Mouse (Mus musculus): ENCODE results near the gene BC004004. TPM values are rescaled to one million over a fixed set of nuclear protein-coding genes. Genes with fewer than 3 reads are reported as not detected.
"Not testable (repeated sequence)": the region's sequence is repeated elsewhere in the genome, so short reads cannot be mapped to it uniquely, and the experiment has no call there.

BC004004 gene
- polyA plus RNA-seq, 1 experiment from 2014 or later: 116 TPM

DNA sequence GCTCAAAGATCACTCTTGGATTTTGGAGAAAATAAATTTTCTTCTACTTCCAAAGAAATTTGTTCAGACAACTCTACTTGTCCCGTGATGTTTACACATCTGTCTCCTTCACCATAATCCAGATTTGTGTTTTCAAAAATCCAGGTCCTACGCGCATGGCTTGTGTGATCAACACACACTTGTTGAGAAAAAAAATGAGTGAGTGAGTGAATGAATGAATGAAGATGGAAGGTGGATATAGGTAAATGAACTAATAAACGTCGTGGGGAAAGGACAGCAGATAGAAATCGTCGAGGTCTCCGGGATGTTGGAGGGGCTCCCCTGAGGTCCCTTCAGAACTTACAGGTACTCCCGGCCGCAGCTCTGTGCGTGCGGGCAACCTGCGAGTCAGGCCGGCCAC is 5.2 kb upstream of the BC004004 start:
- H3K9me3 ChIP-seq (ENCODE audit: control insufficient read depth): no peaks in the 10 kb centered on the region
- TF ChIP-seq CTCF (IDR thresholded peaks at IDR 0.05; ENCODE audit: low read depth): no peak
- H3K4me3 ChIP-seq (ENCODE audit: low read depth, low read length): peak overlapping the region; percentile 89
- no peak for ATAC-seq
- peak overlapping the region; percentile 87 for H3K4me2 ChIP-seq (replicated peaks; ENCODE audit: low read depth)
- peaks cover 11% of the 10 kb centered on the region; the same call in 1 of the 2 replicates for H3K36me3 ChIP-seq (ENCODE audit: control insufficient read depth, insufficient read depth)
- peaks cover 3% of the 10 kb centered on the region; the same call in 1 of the 2 replicates for H3K4me1 ChIP-seq (replicated peaks; ENCODE audit: control insufficient read depth, insufficient read depth, low read length)
- H3K27me3 ChIP-seq (replicated peaks; ENCODE audit: control insufficient read depth, insufficient read depth, low read length): no peaks in the 10 kb centered on the region
- peak overlapping the region; percentile 91 for H3K27ac ChIP-seq (ENCODE audit: low read depth, low read length)
- H3K9ac ChIP-seq (ENCODE audit: low read depth, low read length): peak overlapping the region; percentile 70
- WGBS: 0% methylated on average over 14 of the region's 14 CpGs

- H3K9me3 ChIP-seq (ENCODE audit: control insufficient read depth): no peaks in the 10 kb centered on the region
- no peaks in the 10 kb centered on the region for H3K27me3 ChIP-seq (replicated peaks; ENCODE audit: control insufficient read depth, insufficient read depth, low read length)
- ATAC-seq: peak; percentile 58
- peak within 1 kb of the TSS; percentile 89 for H3K4me3 ChIP-seq (ENCODE audit: low read depth, low read length)
- 6% methylated on average over 38 of the region's 38 CpGs for WGBS
- peak within 1 kb of the TSS; percentile 91 for H3K27ac ChIP-seq (ENCODE audit: low read depth, low read length)
- peak within 1 kb of the TSS; percentile 87 for H3K4me2 ChIP-seq (replicated peaks; ENCODE audit: low read depth)
- H3K4me1 ChIP-seq (replicated peaks; ENCODE audit: control insufficient read depth, insufficient read depth, low read length): peaks cover 3% of the 10 kb centered on the region; the same call in 1 of the 2 replicates
- no peak for TF ChIP-seq CTCF (IDR thresholded peaks at IDR 0.05; ENCODE audit: low read depth)
- peak within 1 kb of the TSS; percentile 70 for H3K9ac ChIP-seq (ENCODE audit: low read depth, low read length)
- H3K36me3 ChIP-seq (ENCODE audit: control insufficient read depth, insufficient read depth): peaks cover 9% of the 10 kb centered on the region; the same call in 1 of the 2 replicates
Measured at GRCm38 (mm10) chr17:29263840-29264633, 4.6 kb upstream of the BC004004 start, which contains the start of gene Ppil1. Ppil1 (minus strand) TSS chr17:29264186.

DNA sequence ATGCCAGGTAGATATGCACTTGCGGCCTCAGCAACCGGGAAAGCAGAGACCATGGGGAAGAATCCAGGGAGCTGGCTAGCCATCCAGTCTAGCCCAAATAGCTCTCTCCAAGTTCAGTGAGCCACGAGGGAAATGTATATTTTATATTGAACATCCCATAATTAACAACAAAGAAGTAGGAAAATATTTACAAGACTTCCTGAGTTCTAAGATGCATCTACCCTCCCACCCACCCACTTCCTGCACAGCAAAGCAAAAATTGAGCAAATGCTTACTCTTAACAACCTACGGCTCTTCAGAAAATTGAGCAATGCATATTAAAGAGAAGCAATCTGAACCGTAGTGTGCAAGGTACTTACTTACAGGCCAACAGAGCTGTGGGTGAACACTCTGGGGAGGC is 3.8 kb upstream of the BC004004 start:
- 69% methylated on average over 5 of the region's 5 CpGs for WGBS
- 0 out of 2 replicates have a peak overlapping the region, but pooled peaks have one; percentile 91 for H3K27ac ChIP-seq (ENCODE audit: low read depth, low read length)
- peaks cover 6% of the 10 kb centered on the region; the same call in 1 of the 2 replicates for H3K4me1 ChIP-seq (replicated peaks; ENCODE audit: control insufficient read depth, insufficient read depth, low read length)
- TF ChIP-seq CTCF (IDR thresholded peaks at IDR 0.05; ENCODE audit: low read depth): no peak
- no peak overlapping the region for H3K4me3 ChIP-seq (ENCODE audit: low read depth, low read length)
- H3K4me2 ChIP-seq (replicated peaks; ENCODE audit: low read depth): peak overlapping the region; percentile 87
- H3K27me3 ChIP-seq (replicated peaks; ENCODE audit: control insufficient read depth, insufficient read depth, low read length): no peaks in the 10 kb centered on the region
- H3K9ac ChIP-seq (ENCODE audit: low read depth, low read length): no peak overlapping the region
- peaks cover 9% of the 10 kb centered on the region; the same call in 1 of the 2 replicates for H3K36me3 ChIP-seq (ENCODE audit: control insufficient read depth, insufficient read depth)
- H3K9me3 ChIP-seq (ENCODE audit: control insufficient read depth): no peaks in the 10 kb centered on the region
- no peak for ATAC-seq

GRCm38 (mm10) chr17:29267040-29267439 is 1.5 kb upstream of the BC004004 start:
- H3K36me3 ChIP-seq (ENCODE audit: control insufficient read depth, insufficient read depth); H3K27me3 ChIP-seq (replicated peaks; ENCODE audit: control insufficient read depth, insufficient read depth, low read length); H3K9ac ChIP-seq (ENCODE audit: low read depth, low read length); H3K27ac ChIP-seq (ENCODE audit: low read depth, low read length); H3K4me2 ChIP-seq (replicated peaks; ENCODE audit: low read depth); ATAC-seq; H3K4me3 ChIP-seq (ENCODE audit: low read depth, low read length); H3K9me3 ChIP-seq (ENCODE audit: control insufficient read depth): not testable (repeated sequence)
- H3K4me1 ChIP-seq (replicated peaks; ENCODE audit: control insufficient read depth, insufficient read depth, low read length): peaks cover 14% of the 10 kb centered on the region; the same call in 1 of the 2 replicates
- 100% methylated on average over 2 of the region's 2 CpGs for WGBS

DNA sequence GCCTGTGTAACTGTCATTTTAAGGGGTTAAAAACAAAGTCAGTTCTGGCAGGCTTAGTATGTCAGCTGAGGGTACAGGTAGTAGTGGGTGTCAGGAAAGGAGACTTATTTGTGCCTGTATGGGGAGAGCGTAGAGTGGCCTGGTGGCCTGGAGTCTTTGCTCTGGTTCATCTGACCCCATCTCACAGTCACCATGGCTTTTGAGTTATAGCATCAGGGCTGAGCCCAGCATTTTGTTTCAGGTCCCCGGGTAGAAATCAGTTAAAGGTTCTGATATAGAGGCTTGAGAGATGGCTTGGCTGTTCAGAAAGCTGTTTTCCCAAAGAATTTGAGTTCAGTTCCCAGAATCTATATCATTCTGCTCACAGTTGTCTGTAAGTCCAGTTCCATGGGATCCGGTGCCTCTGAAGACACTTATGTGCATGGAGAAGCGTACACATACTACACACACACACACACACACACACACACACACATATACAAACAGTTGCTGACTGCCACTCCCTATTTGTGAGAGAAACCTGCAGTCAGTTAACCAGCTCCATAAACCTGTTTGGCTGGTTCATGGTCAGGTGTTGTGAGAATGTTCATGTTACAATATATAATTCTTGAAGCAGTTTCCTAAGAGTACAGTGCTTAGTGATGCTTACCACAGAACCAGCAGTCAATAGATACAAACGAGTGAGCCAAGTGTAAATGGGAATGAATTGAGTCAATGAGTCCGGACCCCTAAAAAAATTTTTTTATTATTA is 482 bp upstream of the BC004004 start:
- TF ChIP-seq CTCF (IDR thresholded peaks at IDR 0.05; ENCODE audit: low read depth): no peak
- WGBS: 40% methylated on average over 6 of the region's 6 CpGs
- peak overlapping the region; percentile 75 for H3K4me3 ChIP-seq (ENCODE audit: low read depth, low read length)
- peaks cover 10% of the 10 kb centered on the region; the same call in 1 of the 2 replicates for H3K4me1 ChIP-seq (replicated peaks; ENCODE audit: control insufficient read depth, insufficient read depth, low read length)
- 0 out of 2 replicates have a peak overlapping the region, but pooled peaks have one; percentile 5 for H3K9ac ChIP-seq (ENCODE audit: low read depth, low read length)
- ATAC-seq: peak; percentile 59
- H3K27me3 ChIP-seq (replicated peaks; ENCODE audit: control insufficient read depth, insufficient read depth, low read length): no peaks in the 10 kb centered on the region
- peak overlapping the region; percentile 94 for H3K27ac ChIP-seq (ENCODE audit: low read depth, low read length)
- peak overlapping the region; percentile 76 for H3K4me2 ChIP-seq (replicated peaks; ENCODE audit: low read depth)
- H3K9me3 ChIP-seq (ENCODE audit: control insufficient read depth): no peaks in the 10 kb centered on the region
- no peaks in the 10 kb centered on the region for H3K36me3 ChIP-seq (ENCODE audit: control insufficient read depth, insufficient read depth)

DNA sequence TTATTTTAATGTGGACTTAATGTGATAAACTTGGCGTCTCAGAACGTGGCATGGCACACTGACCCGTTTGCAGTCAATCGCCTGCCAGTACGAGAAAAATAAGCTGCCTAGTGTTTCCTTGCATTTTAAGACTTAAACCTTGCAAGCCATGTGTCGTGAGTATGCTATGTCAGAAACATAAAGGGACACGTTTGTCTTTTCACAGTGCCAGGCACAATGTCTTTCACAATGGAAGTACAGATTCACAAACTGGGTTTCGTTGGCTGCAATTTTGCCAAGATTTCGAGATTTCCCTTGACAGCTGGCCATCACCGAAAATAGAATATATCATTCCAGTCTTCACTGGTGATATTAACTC is 740 bp downstream of the BC004004 start:
- H3K9me3 ChIP-seq (ENCODE audit: control insufficient read depth): no peaks in the 10 kb centered on the region
- H3K9ac ChIP-seq (ENCODE audit: low read depth, low read length): peak overlapping the region; percentile 87
- H3K36me3 ChIP-seq (ENCODE audit: control insufficient read depth, insufficient read depth): no peaks in the 10 kb centered on the region
- WGBS: 14% methylated on average over 10 of the region's 10 CpGs
- no peak for TF ChIP-seq CTCF (IDR thresholded peaks at IDR 0.05; ENCODE audit: low read depth)
- H3K4me2 ChIP-seq (replicated peaks; ENCODE audit: low read depth): peak overlapping the region; percentile 76
- H3K27me3 ChIP-seq (replicated peaks; ENCODE audit: control insufficient read depth, insufficient read depth, low read length): no peaks in the 10 kb centered on the region
- H3K4me3 ChIP-seq (ENCODE audit: low read depth, low read length): peak overlapping the region; percentile 75
- H3K27ac ChIP-seq (ENCODE audit: low read depth, low read length): peak overlapping the region; percentile 94
- peaks cover 10% of the 10 kb centered on the region; the same call in 1 of the 2 replicates for H3K4me1 ChIP-seq (replicated peaks; ENCODE audit: control insufficient read depth, insufficient read depth, low read length)
- no peak for ATAC-seq

Data from intestine, postnatal 0 days (tissue).